Mouse (Mus musculus): ENCODE data around the gene Sc5d. TPM values are rescaled to one million over a fixed set of nuclear protein-coding genes. Genes with fewer than 3 reads are reported as not detected.

The Sc5d gene
- total and polyA plus RNA-seq, 3 experiments = 23.3 to 111 (median 77.4) TPM

DNA sequence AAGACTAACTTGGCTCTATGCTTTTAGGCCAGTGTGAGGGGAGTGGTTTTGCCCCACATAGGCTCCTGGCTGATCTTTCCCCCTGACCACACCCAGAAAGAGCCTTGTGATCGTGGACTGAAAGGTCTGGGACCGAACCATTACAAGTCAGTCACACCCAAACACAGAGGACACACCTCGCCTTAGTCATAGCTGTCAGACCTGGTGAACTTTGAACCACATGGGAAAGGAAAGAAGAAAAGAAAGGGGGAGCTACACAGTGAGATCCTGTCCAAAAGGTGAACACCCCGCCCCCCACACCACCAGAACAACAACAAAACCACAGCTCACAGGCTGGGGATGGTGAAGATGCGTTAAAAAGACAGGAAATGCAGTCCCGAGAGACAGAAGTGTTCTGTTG, 14.9 kb downstream of the Sc5d start:
- dilution Hi-C loops (cut with MboI; ENCODE audit: extremely low pct_ligation_motif_present, extremely low pct_unique_long_range_greater_than_20kb, low sequenced_read_pairs) = no loop called here
- Histone ChIP-seq H3K4me2 (ENCODE audit: insufficient read depth, low read depth, poor library complexity, severe bottlenecking) (no peak overlapping the region), H3K36me3 (replicated peaks in 1 of 2; ENCODE audit: control insufficient read depth in 1 of 2, insufficient read depth in 1 of 2, low read length in 1 of 2) (peaks cover 7 to 44% of the 10 kb centered on the region in 2 experiments), H3K27ac (ENCODE audit: insufficient read depth, low read depth) (no peak overlapping the region), H3K27me3 (replicated peaks) (no peaks in the 10 kb centered on the region), H3K9me3 (replicated peaks; ENCODE audit: low read length) (no peaks in the 10 kb centered on the region), H3K4me3 (replicated peaks in 1 of 3; ENCODE audit: low read depth in 2 of 3, low read length in 2 of 3, poor library complexity in 1 of 3) (no peak overlapping the region), H3K9ac (ENCODE audit: insufficient read depth, low read depth) (no peak overlapping the region), H3K4me1 (ENCODE audit: control insufficient read depth in 1 of 2, insufficient read depth in 2 of 2) (peaks cover 0 to 37% of the 10 kb centered on the region in 2 experiments; a peak in 2 of 4 replicates), H3K79me2 (replicated peaks; ENCODE audit: control insufficient read depth, extremely low read depth, insufficient read depth, poor library complexity, severe bottlenecking) (no peaks in the 10 kb centered on the region)
- DNase-seq (ENCODE audit: extremely low read depth) = no peak
- no peak for TF ChIP-seq SMC3 (IDR thresholded peaks at IDR 0.05; ENCODE audit: low read depth, low read length)
- no peak for TF ChIP-seq MEF2A (IDR thresholded peaks at IDR 0.05; ENCODE audit: borderline replicate concordance, low read depth, low read length)
- TF ChIP-seq MAFK (IDR thresholded peaks at IDR 0.05; ENCODE audit: insufficient replicate concordance, low read length) = no peak
- no peak for TF ChIP-seq RAD21 (IDR thresholded peaks at IDR 0.05; ENCODE audit: low read depth, low read length)
- no peak for TF ChIP-seq MAZ (IDR thresholded peaks at IDR 0.05; ENCODE audit: low read depth, low read length)
- TF ChIP-seq USF2 (conservative IDR thresholded peaks at IDR 0.05; ENCODE audit: low read depth, low read length) = no peak
- no peak for TF ChIP-seq TCF12 (IDR thresholded peaks at IDR 0.05; ENCODE audit: low read depth, low read length)
- no peak for TF ChIP-seq ETS1 (conservative IDR thresholded peaks at IDR 0.05; ENCODE audit: low read depth, low read length)
- TF ChIP-seq KAT2A (IDR thresholded peaks at IDR 0.05; ENCODE audit: insufficient replicate concordance, low read length) = no peak
- no peak for TF ChIP-seq JUN (IDR thresholded peaks at IDR 0.05; ENCODE audit: insufficient read depth, low read depth, low read length)
- no peak for TF ChIP-seq CTCF (conservative IDR thresholded peaks at IDR 0.05 in 1 of 2, IDR thresholded peaks at IDR 0.05 in 1 of 2; ENCODE audit: low read depth in 2 of 2, low read length in 2 of 2)
- TF ChIP-seq RCOR1 (conservative IDR thresholded peaks at IDR 0.05; ENCODE audit: low read depth, low read length) = no peak
- no peak for TF ChIP-seq POLR2A (IDR thresholded peaks at IDR 0.05; ENCODE audit: low read depth, low read length)
- no peak for TF ChIP-seq HCFC1 (IDR thresholded peaks at IDR 0.05; ENCODE audit: low read depth, low read length)
- TF ChIP-seq E2F4 (IDR thresholded peaks at IDR 0.05; ENCODE audit: insufficient replicate concordance, low read depth, low read length) = no peak
- TF ChIP-seq CHD1 (IDR thresholded peaks at IDR 0.05; ENCODE audit: low read depth, low read length) = no peak
- no peak for TF ChIP-seq EP300 (IDR thresholded peaks at IDR 0.05; ENCODE audit: low read length)
- no peak for TF ChIP-seq POLR2AphosphoS2 (IDR thresholded peaks at IDR 0.05; ENCODE audit: low read depth, low read length)
- no peak for TF ChIP-seq BHLHE40 (IDR thresholded peaks at IDR 0.05; ENCODE audit: low read depth, low read length)
- in situ Hi-C loops (cut with MboI; ENCODE audit: low pct_ligation_motif_present, low pct_unique_long_range_greater_than_20kb, low sequenced_read_pairs) = no loop called here

DNA sequence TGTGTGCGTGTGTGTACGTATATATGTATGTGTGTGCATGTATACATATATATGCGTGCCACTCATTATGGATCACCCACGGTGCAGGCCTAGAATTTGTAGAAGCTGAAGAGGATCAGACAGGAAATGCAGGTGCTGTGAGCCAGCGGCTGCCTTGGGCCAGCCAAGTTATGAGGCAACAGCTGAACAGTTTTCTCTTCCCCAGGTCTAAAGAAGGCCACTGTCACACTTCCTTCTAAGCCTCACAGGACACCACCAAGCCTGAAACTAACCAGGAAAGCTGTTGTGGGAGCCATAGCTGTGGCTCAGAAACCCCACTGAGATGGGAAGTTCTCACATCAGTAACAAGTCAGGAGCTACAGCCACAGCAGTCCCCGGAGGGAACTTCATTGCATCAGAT, 17.4 kb downstream of the Sc5d start:
- Histone ChIP-seq H3K9me3 (replicated peaks; ENCODE audit: low read length) (no peaks in the 10 kb centered on the region), H3K4me1 (ENCODE audit: control insufficient read depth in 1 of 2, insufficient read depth in 2 of 2) (peaks cover 0 to 37% of the 10 kb centered on the region in 2 experiments; a peak in 2 of 4 replicates), H3K36me3 (replicated peaks in 1 of 2; ENCODE audit: control insufficient read depth in 1 of 2, insufficient read depth in 1 of 2, low read length in 1 of 2) (peaks cover 0 to 21% of the 10 kb centered on the region in 2 experiments), H3K4me2 (ENCODE audit: insufficient read depth, low read depth, poor library complexity, severe bottlenecking) (no peak overlapping the region), H3K4me3 (replicated peaks in 1 of 3; ENCODE audit: low read depth in 2 of 3, low read length in 2 of 3, poor library complexity in 1 of 3) (no peak overlapping the region), H3K27me3 (replicated peaks) (no peaks in the 10 kb centered on the region), H3K79me2 (replicated peaks; ENCODE audit: control insufficient read depth, extremely low read depth, insufficient read depth, poor library complexity, severe bottlenecking) (no peaks in the 10 kb centered on the region), H3K9ac (ENCODE audit: insufficient read depth, low read depth) (no peak overlapping the region), H3K27ac (ENCODE audit: insufficient read depth, low read depth) (no peak overlapping the region)
- dilution Hi-C loops (cut with MboI; ENCODE audit: extremely low pct_ligation_motif_present, extremely low pct_unique_long_range_greater_than_20kb, low sequenced_read_pairs) = no loop called here
- no peak for DNase-seq (ENCODE audit: extremely low read depth)
- in situ Hi-C loops (cut with MboI; ENCODE audit: low pct_ligation_motif_present, low pct_unique_long_range_greater_than_20kb, low sequenced_read_pairs) = no loop called here
- TF ChIP-seq HCFC1 (IDR thresholded peaks at IDR 0.05; ENCODE audit: low read depth, low read length) (no peak), CHD2 (IDR thresholded peaks at IDR 0.05; ENCODE audit: low read length) (no peak)
